Mouse (Mus musculus) bone marrow, adult 2 months (tissue): ENCODE measurements around the gene Tbata.

ENCODE experiments used
- CTCF ChIP-seq: fragments of 200-500 bp; IDR thresholded peaks from 2 replicates; pipeline ENCODE4 v1.5.1; 2011; ENCODE audit warnings: low read length, control low read depth; ENCODE audit not compliant: control insufficient read depth, insufficient read depth
- POLR2A ChIP-seq: fragments of 200-500 bp; IDR thresholded peaks from 2 replicates; pipeline ENCODE4 v1.6.1; 2011; ENCODE audit warnings: low read depth, mild to moderate bottlenecking, control low read depth, low read length, borderline replicate concordance; ENCODE audit not compliant: control insufficient read depth

- TF ChIP-seq CTCF (no peak), POLR2A (no peak)
These were observed 15.3 kb upstream of the Tbata start for GRCm38 (mm10) chr10:61156453-61156852.
